Mouse (Mus musculus): ENCODE measurements around the gene Lamtor4.
"Not testable (repeated sequence)": the region's sequence is repeated elsewhere in the genome, so short reads cannot be mapped to it uniquely, and the experiment has no call there.

Gene Lamtor4

GRCm38 (mm10) chr5:138255353-138256093, at the start of gene Lamtor4:
Gene Lamtor4 (plus strand): TSS chr5:138255482.
- peak; percentile 87 to 89 for DNase-seq (ENCODE audit: low read depth in 2 of 2, low spot score in 2 of 2)

DNA sequence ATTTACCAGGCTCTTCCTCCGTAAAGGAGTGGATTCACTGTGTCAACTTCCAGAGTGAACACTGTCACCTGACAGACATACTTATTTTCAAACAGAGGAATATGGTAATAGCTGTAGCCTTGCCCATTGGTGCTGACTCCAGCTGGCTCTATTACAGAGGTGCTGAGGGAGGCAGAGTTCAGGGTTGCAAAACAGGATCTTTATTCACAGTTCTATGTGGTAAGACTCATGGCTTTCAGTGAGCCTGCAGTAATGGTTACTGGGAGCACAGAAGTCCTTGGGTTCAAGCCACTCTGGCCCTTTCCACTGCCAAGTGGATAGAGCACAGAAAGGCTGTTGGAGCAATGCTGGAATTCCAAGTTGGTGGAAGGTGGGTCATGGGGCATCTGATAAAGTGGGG, 48.0 kb upstream of the Lamtor4 start:
- DNase-seq (ENCODE audit: low read depth in 2 of 2, low spot score in 2 of 2) = no peak

- DNase-seq (ENCODE audit: low read depth in 2 of 2, low spot score in 2 of 2) = no peak
Observed at GRCm38 (mm10) chr5:138207873-138208272, 47.4 kb upstream of the Lamtor4 start.

DNA sequence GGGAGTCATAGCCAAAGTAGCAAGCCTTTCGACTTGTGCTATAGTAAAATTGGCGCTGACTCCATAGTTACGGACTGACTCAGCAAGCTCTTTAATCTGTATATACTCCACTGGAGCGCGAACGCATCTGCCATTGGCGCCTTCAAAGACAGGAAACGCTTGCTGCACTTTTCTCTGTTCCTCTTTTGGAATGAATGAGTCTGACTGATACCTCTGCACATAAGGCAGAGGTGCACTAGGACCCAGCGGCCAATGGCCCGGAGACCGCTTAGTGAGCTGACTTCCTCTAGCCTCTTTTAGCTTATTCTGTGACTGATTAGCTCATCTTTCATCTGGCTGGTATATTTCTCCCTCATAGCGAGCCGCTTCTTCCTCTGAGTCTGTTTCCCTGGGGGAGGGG, 38.6 kb upstream of the Lamtor4 start:
- not testable (repeated sequence) for DNase-seq (ENCODE audit: low read depth in 2 of 2, low spot score in 2 of 2)

- DNase-seq (ENCODE audit: low read depth in 2 of 2, low spot score in 2 of 2) = no peak
Observed at GRCm38 (mm10) chr5:138219864-138220263, 35.4 kb upstream of the Lamtor4 start.

GRCm38 (mm10) chr5:138222111-138222510, 33.2 kb upstream of the Lamtor4 start:
- peak; percentile 67 to 70 for DNase-seq (ENCODE audit: low read depth in 2 of 2, low spot score in 2 of 2)

DNA sequence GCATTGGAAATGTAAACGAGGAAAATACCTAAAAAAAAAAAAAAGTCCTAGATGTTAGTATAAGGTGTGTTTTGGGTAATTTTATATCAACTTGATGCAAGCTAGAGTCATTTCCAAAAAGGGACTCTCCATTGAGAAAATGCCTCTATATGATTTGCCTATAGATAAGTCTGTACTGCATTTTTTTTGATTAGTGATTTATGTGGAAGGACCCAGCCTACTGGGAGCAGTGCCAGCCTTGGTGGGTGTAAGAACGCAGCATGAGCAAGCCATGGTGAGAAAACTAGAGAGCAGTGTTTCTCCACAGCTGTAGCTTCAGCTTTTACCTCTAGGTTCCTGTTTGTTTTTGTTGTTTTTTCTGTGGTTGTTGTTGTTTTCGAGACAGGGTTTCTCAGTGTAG, 32.0 kb upstream of the Lamtor4 start:
- DNase-seq (ENCODE audit: low read depth in 2 of 2, low spot score in 2 of 2) = no peak

DNA sequence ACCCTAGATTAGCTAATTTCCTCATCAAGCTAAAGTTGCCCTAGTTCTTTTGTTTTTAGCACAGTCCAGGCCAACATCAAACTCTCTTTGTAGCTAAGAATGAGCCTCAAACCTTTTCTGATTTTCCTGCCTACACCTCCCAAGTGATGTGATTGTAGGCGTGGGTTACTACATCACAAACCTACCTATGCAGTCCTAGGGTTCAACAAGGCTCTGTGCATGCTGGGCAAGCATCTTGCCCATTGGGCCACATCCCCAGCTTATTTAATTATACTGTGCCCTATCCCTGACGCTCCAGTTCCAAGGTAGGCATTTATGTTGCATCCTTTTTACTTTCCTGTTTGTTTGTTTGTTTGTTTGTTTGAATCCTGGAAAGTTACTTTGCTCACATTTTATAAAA, 29.6 kb upstream of the Lamtor4 start, which contains the start of gene Nxpe5:
Nxpe5 (plus strand) TSS at position 199 of the 400 bp plus-strand sequence.
- DNase-seq (ENCODE audit: low read depth in 2 of 2, low spot score in 2 of 2) = no peak

DNA sequence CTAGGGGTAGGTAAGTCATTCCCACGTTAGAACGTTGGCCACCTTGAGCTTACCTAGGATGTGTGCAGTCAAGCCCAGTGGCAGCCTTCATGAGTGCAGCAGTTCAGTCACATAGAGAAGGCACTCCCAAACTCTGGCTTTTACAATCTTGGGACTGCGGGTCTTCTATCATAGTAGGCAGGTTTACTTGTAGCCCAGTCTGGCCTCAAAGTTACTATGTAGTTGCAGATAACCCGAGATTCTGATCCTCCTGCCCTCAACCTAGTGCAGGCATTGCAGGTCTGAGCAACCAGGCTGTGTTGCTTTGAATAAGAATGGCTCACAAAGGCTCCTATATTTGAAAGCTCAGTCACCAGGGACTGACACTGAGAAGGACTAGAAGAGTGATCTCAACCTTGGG, 28.8 kb upstream of the Lamtor4 start:
- DNase-seq (ENCODE audit: low read depth in 2 of 2, low spot score in 2 of 2) = no peak

GRCm38 (mm10) chr5:138227367-138227766, 27.9 kb upstream of the Lamtor4 start:
- DNase-seq (ENCODE audit: low read depth in 2 of 2, low spot score in 2 of 2) = no peak

DNA sequence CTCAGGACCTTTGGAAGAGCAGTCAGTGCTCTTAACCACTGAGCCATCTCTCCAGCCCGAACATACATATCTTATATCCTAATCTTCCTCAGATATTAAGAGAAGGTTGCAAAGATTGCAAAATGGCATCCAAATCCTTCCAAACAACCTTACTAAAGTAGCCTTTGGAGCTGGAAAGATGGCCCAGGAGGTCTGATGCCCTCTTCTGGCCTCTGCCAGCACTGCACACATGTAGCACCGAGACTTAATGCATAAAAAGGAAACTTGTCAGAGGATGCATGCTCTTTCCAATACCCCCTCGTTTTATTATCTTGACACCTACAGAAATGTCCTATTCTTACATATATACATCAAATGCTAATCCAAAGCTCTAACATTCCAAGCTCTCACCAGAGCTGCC, 27.3 kb upstream of the Lamtor4 start:
- peak in 1 of 2 experiments; percentile 33 for DNase-seq (ENCODE audit: low read depth in 2 of 2, low spot score in 2 of 2)

- no peak for DNase-seq (ENCODE audit: low read depth in 2 of 2, low spot score in 2 of 2)
Observed at GRCm38 (mm10) chr5:138229511-138229910, 25.8 kb upstream of the Lamtor4 start.

DNA sequence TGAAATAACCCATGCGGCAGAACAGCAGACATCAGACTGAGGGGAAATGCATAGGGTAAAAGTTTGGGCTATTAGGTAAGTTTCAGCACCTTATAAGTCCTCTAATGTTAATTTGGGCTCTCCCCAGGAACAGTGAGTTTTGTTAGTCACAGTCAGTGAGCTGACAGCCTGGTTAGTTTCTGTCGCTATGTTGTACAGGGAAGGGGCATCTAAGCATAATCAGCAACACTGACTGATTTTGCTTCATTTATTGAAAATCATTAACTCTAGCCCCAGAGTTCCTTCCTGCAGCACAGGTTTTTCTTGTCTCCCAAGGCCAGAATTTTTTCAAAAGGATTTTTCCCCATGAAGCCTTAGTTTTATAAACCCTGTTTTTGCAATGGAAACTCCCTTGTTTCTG, 21.5 kb upstream of the Lamtor4 start:
- DNase-seq (ENCODE audit: low read depth in 2 of 2, low spot score in 2 of 2) = no peak

DNA sequence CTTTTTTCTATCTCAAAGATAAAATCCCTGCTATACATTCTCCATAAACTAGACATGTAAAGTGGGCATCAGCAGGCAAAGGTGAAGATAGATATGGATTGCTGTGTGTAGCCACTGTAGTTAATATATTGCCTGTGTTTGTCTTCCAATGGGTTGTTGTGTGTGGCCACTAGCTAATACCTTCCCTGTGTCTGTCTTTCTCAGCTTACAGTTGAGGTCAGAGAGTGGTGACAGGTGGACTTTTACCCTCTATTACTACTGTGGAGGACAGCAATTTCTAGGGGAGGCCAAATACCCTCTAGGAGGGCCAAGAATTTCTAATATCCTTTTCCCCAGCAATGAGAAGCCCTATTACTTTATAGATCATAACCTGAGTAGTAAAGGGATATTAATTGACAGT, 21.1 kb upstream of the Lamtor4 start:
- DNase-seq (ENCODE audit: low read depth in 2 of 2, low spot score in 2 of 2) = no peak

GRCm38 (mm10) chr5:138241511-138241910, 13.8 kb upstream of the Lamtor4 start:
- DNase-seq (ENCODE audit: low read depth in 2 of 2, low spot score in 2 of 2) = no peak

DNA sequence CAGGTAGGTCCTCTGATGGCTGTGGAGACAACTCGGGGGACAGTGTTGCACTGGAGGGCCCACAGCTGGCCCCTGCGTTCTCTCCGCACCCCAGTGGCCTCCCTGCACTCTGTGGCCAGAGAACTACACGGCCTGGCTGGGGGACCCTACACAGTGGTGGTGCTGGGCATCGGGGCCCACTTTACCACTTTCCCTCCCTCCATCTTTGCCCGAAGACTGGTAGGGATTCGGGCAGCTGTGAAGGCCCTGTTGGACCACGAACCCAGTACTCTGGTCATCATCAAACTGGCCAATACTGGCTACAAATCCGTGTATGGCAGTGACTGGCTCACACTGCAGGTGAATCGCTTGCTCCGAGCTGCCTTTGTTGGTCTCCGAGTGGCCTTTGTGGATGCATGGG, 4.1 kb upstream of the Lamtor4 start:
- no peak for DNase-seq (ENCODE audit: low read depth in 2 of 2, low spot score in 2 of 2)

DNA sequence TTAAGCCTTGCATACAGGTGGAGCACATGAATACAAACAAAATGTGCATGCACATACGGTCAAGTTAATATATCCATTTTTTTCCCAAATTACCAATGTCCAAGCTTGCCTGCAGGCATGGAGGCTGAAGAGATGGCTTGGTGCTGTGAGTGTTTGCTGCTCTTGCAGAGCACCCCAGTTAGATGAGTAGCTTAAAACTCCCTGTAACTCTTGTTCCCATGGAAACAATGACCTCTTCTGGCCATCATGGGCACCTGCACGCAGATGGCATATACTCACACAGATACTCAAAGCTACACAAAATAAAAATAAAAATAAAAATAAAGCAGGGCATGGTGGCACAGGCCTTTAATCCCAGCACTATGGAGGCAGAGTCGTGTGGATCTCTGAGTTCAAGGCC, 2.2 kb upstream of the Lamtor4 start:
- DNase-seq (ENCODE audit: low read depth in 2 of 2, low spot score in 2 of 2) = no peak

GRCm38 (mm10) chr5:138256094-138256467, 799 bp downstream of the Lamtor4 start:
- DNase-seq (ENCODE audit: low read depth in 2 of 2, low spot score in 2 of 2) = no peak

DNA sequence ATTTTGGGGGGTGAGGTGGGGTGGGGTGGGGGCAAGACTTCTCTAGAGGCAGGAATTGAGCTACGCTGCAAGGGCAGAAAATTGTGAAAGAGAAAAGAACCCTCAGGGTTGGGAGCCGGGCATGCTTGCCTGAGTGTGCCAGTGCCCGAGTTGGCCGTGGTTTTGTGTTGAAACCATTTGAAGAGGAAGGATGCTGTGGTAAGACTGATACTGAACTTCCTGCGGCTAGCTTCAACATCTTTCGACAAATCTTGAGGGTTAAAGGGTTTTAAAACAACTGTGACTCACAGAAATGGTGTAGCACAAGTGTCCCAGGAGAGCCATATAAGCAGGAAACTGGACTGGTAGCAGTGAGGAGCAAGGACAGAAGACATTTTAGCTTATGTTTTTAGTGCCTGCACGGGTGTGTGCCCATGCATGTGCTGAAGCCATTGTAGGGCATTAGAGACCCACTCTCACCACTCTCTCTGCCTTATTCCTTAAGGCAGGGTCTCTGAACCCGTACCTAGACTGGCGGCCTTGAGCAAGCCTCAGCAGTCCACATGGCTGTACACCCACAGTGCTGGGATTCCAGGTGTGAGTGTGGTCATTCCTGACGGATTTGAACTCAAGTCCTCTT, 1.8 kb downstream of the Lamtor4 start:
- peak in 1 of 2 experiments; percentile 39 for DNase-seq (ENCODE audit: low read depth in 2 of 2, low spot score in 2 of 2)

DNA sequence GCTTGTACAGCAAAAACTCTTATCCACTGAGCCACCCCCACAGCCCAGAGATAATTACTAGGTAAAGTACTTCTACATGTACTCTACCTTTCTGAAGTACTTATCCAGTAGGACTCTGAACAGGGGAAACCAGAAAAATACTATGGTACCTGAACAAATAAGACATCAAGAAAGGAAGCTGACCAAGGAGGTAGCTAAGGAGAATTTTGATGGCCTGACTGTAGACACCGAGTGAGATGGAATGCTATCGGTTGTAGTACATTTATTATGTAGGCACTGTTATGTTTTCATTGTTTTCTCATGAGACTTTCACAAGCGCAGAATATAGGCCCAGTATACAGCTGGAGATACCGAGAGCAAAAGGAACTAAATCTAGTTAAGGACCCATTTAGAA, 2.3 kb downstream of the Lamtor4 start:
- no peak for DNase-seq (ENCODE audit: low read depth in 2 of 2, low spot score in 2 of 2)

- DNase-seq (ENCODE audit: low read depth in 2 of 2, low spot score in 2 of 2) = no peak
Observed at GRCm38 (mm10) chr5:138258078-138258477, 2.8 kb downstream of the Lamtor4 start.

- no peak for DNase-seq (ENCODE audit: low read depth in 2 of 2, low spot score in 2 of 2)
Observed at GRCm38 (mm10) chr5:138258542-138258941, 3.3 kb downstream of the Lamtor4 start.

DNA sequence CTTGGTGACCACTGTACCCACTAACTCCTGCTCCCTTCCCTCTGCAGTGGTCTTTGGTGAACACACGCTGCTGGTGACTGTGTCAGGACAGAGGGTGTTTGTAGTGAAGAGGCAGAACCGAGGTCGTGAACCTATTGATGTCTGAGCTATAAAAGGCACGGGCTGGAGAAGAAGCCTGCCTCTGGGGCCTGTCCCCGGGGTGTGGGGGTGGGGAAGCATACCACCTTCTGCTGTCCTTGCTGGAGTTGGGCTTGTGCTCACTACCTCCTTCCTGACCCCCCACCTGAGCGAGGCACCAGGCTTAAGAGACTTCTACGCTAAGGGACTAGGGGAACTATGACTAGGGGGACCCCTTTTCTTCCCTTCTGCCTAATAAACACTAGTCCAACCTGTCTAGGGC, 3.7 kb downstream of the Lamtor4 start:
- no peak for DNase-seq (ENCODE audit: low read depth in 2 of 2, low spot score in 2 of 2)

All from CD8-positive naive resting alpha-beta T cell, adult 2 months (primary cell).